Mouse (Mus musculus): ENCODE results near the gene Faap24.

The Faap24 gene

GRCm38 (mm10) chr7:35371096-35371495, 25.5 kb downstream of the Faap24 start:
- DNase-seq (ENCODE audit: low spot score in 2 of 2) = no peak

GRCm38 (mm10) chr7:35365161-35365910, 31.3 kb downstream of the Faap24 start:
- DNase-seq (ENCODE audit: low spot score in 2 of 2) = no peak

DNA sequence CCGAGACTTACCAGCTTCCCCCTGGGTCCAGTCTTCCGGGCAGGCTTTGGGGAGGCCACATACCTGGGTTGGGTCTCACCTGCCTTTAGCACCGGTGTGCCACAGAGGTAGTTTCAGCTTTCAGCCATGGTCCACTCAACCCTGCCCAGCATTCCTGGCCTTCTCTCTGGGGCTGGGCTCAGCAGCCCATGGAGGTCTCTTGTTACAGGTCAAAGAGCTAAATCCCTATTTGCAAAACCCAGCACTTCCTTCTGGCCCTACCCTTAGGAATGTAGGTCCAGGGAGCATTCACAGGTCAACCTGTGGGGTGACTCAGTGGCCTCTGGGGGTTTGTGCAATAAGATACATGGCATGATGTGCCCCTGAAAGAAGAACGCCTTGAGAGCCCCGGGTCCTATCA, 33.8 kb downstream of the Faap24 start:
- DNase-seq (ENCODE audit: low spot score in 2 of 2) = no peak

DNA sequence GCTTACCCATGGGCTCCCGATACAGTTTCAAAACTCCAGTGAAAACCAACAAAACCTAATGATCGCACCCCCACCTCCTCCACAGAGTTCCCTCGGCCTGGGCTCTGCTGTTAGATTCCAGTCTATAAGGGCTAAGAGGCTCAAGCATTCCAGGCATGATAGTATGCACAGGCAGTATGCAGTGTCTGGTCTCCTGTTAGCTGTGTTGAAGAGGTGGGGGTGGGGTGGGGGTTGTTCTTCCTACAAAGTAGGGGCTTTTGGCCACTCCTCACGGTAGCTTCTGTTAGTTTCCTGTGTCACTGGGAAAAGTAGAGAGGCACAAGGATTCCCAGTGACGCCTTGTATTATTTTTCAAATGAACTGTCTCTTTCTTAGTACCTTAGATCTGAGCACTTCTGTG, 34.4 kb downstream of the Faap24 start:
- DNase-seq (ENCODE audit: low spot score in 2 of 2) = no peak

DNA sequence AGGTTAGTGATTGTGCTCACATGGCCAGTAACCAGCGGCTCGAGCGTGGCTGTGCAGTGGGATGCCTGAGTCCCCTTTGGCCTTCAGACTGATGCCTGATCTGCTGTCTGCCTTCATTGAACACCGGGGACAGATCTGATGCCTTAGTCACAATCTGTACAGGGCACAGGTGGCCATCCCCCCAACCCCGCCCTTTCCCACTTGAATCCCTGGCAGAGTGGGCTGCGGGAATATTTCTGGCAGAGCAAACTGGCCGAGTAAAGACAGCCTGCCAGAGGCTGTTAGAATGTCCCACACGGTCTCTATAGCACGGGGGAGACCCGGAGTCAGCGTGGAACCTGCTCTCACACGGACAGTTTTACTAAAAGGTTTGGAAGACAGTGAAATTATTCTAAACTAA, 39.0 kb downstream of the Faap24 start:
- no peak for DNase-seq (ENCODE audit: low spot score in 2 of 2)

- DNase-seq (ENCODE audit: low spot score in 2 of 2) = no peak
Observed at GRCm38 (mm10) chr7:35355303-35355872, 41.2 kb downstream of the Faap24 start.

DNA sequence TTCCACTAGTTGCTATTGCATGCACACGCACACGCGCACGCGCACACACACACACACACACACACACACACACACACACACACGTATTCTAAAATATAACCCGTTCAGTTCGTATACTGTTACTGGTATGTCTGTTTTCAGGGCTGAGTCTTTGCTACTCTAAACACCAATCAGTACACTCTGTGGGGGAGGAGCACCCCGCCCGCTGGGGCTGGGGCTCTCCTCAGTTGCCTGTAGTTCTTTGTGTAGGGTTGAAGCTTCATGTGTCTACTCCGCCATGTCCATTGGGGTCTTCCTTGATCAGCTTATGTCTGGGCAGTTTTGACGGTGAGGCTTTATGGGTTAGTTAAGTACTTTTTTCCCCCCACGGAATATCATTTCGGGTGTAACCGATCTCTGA, 43.3 kb downstream of the Faap24 start:
- DNase-seq (ENCODE audit: low spot score in 2 of 2) = no peak

DNA sequence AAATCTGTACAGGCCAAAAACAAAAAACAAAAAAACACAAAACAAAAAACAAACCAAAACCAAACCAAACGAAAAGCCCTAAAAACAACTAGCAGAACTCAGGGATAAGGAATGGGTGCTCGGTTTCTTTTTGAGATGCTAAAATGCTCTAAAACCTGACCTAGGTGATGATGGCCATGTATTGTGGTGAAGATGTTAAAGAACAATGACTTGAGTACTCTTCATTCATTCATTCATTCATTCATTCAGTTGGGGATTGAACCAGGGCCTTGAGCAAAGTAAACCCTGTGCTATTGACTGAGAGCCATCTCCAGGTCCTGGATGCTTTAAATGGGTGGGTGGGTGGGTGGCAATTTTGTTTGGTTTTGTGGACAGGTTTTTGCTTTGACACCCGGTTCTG, 45.5 kb downstream of the Faap24 start:
- DNase-seq (ENCODE audit: low spot score in 2 of 2) = no peak

DNA sequence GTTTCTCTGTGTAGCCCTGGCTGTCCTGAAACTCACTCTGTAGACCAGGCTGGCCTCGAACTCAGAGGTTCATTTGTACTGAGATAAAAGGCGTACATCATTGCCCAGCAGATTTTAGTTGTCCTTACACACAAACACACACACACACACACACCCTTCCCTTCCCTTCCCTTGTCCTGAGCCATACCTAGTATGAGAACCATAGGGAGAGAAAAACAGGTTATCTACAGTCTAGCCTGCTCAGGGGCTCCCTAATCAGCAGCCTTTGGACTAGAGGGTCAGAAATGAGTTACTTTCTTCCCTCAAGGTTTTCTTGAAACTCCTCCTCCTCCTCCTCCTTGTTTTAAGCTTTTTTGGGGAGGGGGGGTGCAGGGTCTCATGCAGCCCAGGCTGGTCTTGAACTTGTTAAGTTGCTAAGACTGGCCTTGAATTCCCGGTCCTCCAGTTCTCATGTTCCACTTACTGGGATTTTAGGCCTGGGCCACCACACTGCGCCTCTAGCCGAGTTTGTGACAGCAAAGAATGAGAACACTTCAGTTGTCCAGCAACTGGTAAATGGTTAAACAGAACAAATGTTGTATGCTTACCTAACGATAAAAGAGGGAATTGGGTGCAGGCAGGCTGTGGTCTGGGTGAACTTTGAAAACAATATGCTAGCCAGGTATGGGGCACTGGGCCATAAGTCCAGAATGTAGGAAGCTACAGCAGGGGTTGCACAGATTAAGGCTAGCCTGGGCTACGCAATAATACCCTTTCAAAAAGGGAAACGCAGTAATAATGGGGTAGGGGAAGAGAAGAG, 46.6 kb downstream of the Faap24 start:
- no peak for DNase-seq (ENCODE audit: low spot score in 2 of 2)

DNA sequence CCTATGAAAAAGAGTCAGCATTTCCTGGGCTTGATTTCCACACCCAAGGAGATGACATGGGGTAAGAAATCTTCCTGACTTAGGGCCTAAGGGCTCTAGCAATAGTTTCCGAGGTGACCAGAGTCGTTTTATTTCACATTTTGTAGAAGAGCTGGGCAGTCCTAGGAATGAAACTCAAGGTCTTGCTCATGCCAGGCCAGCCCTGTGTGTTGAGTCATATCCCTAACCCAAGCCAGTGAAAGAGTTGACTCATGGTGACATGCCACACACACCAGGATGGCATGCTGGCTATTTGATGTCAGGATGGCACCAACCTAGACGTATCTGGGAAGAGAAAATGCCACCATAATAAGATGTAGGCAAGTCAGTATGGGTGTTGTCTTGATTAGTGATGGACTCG, 47.6 kb downstream of the Faap24 start:
- no peak for DNase-seq (ENCODE audit: low spot score in 2 of 2)

GRCm38 (mm10) chr7:35347918-35348700, 48.5 kb downstream of the Faap24 start:
- no peak for DNase-seq (ENCODE audit: low spot score in 2 of 2)

GRCm38 (mm10) chr7:35344785-35345330, 51.8 kb downstream of the Faap24 start:
- DNase-seq (ENCODE audit: low spot score in 2 of 2) = no peak

- DNase-seq (ENCODE audit: low spot score in 2 of 2) = no peak
Observed at GRCm38 (mm10) chr7:35342498-35342897, 54.1 kb downstream of the Faap24 start.
